Mouse (Mus musculus): ENCODE results near the gene Atp5k.

The Atp5k gene

GRCm38 (mm10) chr5:108433804-108434587 lies at the start of gene Atp5k:
Gene Atp5k, minus strand, starts transcription at chr5:108434448.
- peak; percentile 87 to 90 for DNase-seq

- DNase-seq = no peak
These were observed 48.8 kb upstream of the Atp5k start for GRCm38 (mm10) chr5:108483006-108483405.

GRCm38 (mm10) chr5:108475977-108476376 lies 41.7 kb upstream of the Atp5k start:
- no peak for DNase-seq

GRCm38 (mm10) chr5:108473737-108474136 lies 39.5 kb upstream of the Atp5k start:
- DNase-seq = no peak

- no peak for DNase-seq
These were observed 35.4 kb upstream of the Atp5k start for GRCm38 (mm10) chr5:108469617-108470016.

GRCm38 (mm10) chr5:108466647-108467046 lies 32.4 kb upstream of the Atp5k start:
- no peak for DNase-seq

- DNase-seq = no peak
These were observed 31.1 kb upstream of the Atp5k start for GRCm38 (mm10) chr5:108465131-108465891.

- no peak for DNase-seq
These were observed 28.2 kb upstream of the Atp5k start for GRCm38 (mm10) chr5:108462446-108462845.

- DNase-seq = peak; percentile 99
These were observed 27.1 kb upstream of the Atp5k start, which contains the start of gene Pcgf3 for GRCm38 (mm10) chr5:108461082-108462065. Gene Pcgf3, plus strand, starts transcription at chr5:108461232.

GRCm38 (mm10) chr5:108460461-108460860 lies 26.2 kb upstream of the Atp5k start:
- peak in 1 of 2 experiments; percentile 12 for DNase-seq

GRCm38 (mm10) chr5:108458706-108459105 lies 24.5 kb upstream of the Atp5k start:
- peak in 1 of 2 experiments; percentile 41 for DNase-seq

- DNase-seq = no peak
These were observed 19.8 kb upstream of the Atp5k start for GRCm38 (mm10) chr5:108454094-108454493.

- no peak for DNase-seq
These were observed 18.2 kb upstream of the Atp5k start for GRCm38 (mm10) chr5:108452422-108452821.

- no peak for DNase-seq
These were observed 17.4 kb upstream of the Atp5k start for GRCm38 (mm10) chr5:108451611-108452010.

- no peak for DNase-seq
These were observed 16.7 kb upstream of the Atp5k start for GRCm38 (mm10) chr5:108450837-108451540.

- no peak for DNase-seq
These were observed 14.8 kb upstream of the Atp5k start, which contains the start of gene Mfsd7a for GRCm38 (mm10) chr5:108448785-108449668. Gene Mfsd7a, minus strand, starts transcription at chr5:108448891.

- DNase-seq = no peak
These were observed 13.6 kb upstream of the Atp5k start for GRCm38 (mm10) chr5:108447857-108448256.

- no peak for DNase-seq
These were observed 12.7 kb upstream of the Atp5k start for GRCm38 (mm10) chr5:108446973-108447372.

GRCm38 (mm10) chr5:108436101-108436500 lies 1.9 kb upstream of the Atp5k start:
- no peak for DNase-seq

- DNase-seq = no peak
These were observed 3.1 kb downstream of the Atp5k start for GRCm38 (mm10) chr5:108431196-108431595.

- DNase-seq = peak in 1 of 2 experiments; percentile 13
These were observed 7.1 kb downstream of the Atp5k start for GRCm38 (mm10) chr5:108427186-108427585.

Measured in thymus, adult 18-20 months (tissue).